Comparison of ENCODE assay signal across 17 mouse cellular contexts in genomic region chr8:120744448-120744847, GRCm38 (mm10). TPM values are rescaled to one million over a fixed set of nuclear protein-coding genes. Genes with fewer than 3 reads are reported as not detected.
DNase-seq lines count a peak whose midpoint lies in the region; ATAC-seq and TF ChIP-seq lines count a peak whose summit lies in the region.
"Had no signal": no experiment of that assay in that cellular context is flagged by ENCODE, and none has a peak within 500 bp of the region (broad histone marks: within the 10 kb centered on the region; RNA-seq: fewer than 3 reads in every experiment).

No protein-coding gene starts in this region.

- no peak overlapping the region for H3K4me2 ChIP-seq in lung, embryonic 14.5 days
- no peak overlapping the region for H3K4me2 ChIP-seq in midbrain, embryonic 13.5 days (replicated peaks)
- H3K4me2 ChIP-seq: heart, embryonic 15.5 days; limb, embryonic 15.5 days; midbrain, embryonic 12.5 days had no signal

- no peak overlapping the region for H3K9ac ChIP-seq in lung, embryonic 14.5 days
- H3K9ac ChIP-seq in midbrain, embryonic 13.5 days (replicated peaks): no peak overlapping the region
- H3K9ac ChIP-seq: heart, embryonic 15.5 days; limb, embryonic 15.5 days; midbrain, embryonic 12.5 days had no signal

- no peaks in the 10 kb centered on the region for H3K9me3 ChIP-seq in lung, embryonic 14.5 days (ENCODE audit: low read depth, low read length)
- no peaks in the 10 kb centered on the region for H3K9me3 ChIP-seq in midbrain, embryonic 13.5 days
- H3K9me3 ChIP-seq: heart, embryonic 15.5 days; limb, embryonic 15.5 days; midbrain, embryonic 12.5 days had no signal

- no peak overlapping the region for H3K4me3 ChIP-seq in lung, embryonic 14.5 days (ENCODE audit: low read depth, low read length)
- no peak overlapping the region for H3K4me3 ChIP-seq in brown adipose tissue, adult 24 weeks (ENCODE audit: insufficient read depth, low read depth, low read length)
- no peak overlapping the region for H3K4me3 ChIP-seq in midbrain, embryonic 13.5 days (replicated peaks)
- H3K4me3 ChIP-seq: heart, embryonic 15.5 days; limb, embryonic 15.5 days; midbrain, embryonic 12.5 days had no signal

- peak overlapping the region; percentile 87 for H3K27ac ChIP-seq in lung, embryonic 14.5 days (ENCODE audit: low read depth)
- peak overlapping the region; percentile 34 for H3K27ac ChIP-seq in brown adipose tissue, adult 24 weeks (replicated peaks; ENCODE audit: low read depth, low read length)
- H3K27ac ChIP-seq in midbrain, embryonic 13.5 days: no peak overlapping the region
- H3K27ac ChIP-seq: limb, embryonic 15.5 days; midbrain, embryonic 12.5 days had no signal

- 0 out of 2 replicates have a peak, but pooled peaks have one; percentile 3 for ATAC-seq in lung, embryonic 14.5 days (ENCODE audit: insufficient read depth)
- ATAC-seq in neutrophil, adult 5-6 weeks (ENCODE audit: extremely low read depth, insufficient number of reproducible peaks, low FRiP score, poor library complexity, severe bottlenecking): peak; percentile 4; the same call in 1 of the 2 replicates
- no peak for ATAC-seq in midbrain, embryonic 13.5 days
- ATAC-seq: forebrain, embryonic 14.5 days; inflammation-experienced regulatory T-cells, adult 6 months had no signal

- H3K27me3 ChIP-seq in lung, embryonic 14.5 days (ENCODE audit: insufficient read depth, low read length): no peaks in the 10 kb centered on the region
- no peaks in the 10 kb centered on the region; the same call in 1 of the 2 replicates for H3K27me3 ChIP-seq in midbrain, embryonic 13.5 days
- H3K27me3 ChIP-seq: limb, embryonic 15.5 days had no signal

- no peaks in the 10 kb centered on the region for H3K36me3 ChIP-seq in lung, embryonic 14.5 days (ENCODE audit: insufficient read depth)
- H3K36me3 ChIP-seq in midbrain, embryonic 13.5 days: no peaks in the 10 kb centered on the region
- H3K36me3 ChIP-seq: G1E; heart, embryonic 15.5 days; limb, embryonic 15.5 days; midbrain, embryonic 12.5 days had no signal

- TF ChIP-seq CTCF in lung, embryonic 14.5 days (IDR thresholded peaks at IDR 0.05; ENCODE audit: low read depth): no peak

- peak; percentile 88 for DNase-seq in heart, adult 11 months
- DNase-seq in heart, adult 9 months (ENCODE audit: low spot score in 2 of 2): no peak
- DNase-seq in lung, embryonic 14.5 days: no peak
- no peak for DNase-seq in lung, postnatal 14 days
- no peak for DNase-seq in adrenal gland, postnatal 36 days
- DNase-seq: cerebellum, postnatal 25 days; gastrocnemius, postnatal 10 days; thymus, adult 2 months had no signal

- 68% methylated on average over 5 of the region's 5 CpGs for WGBS in lung, embryonic 14.5 days
- WGBS in midbrain, embryonic 13.5 days: 63% methylated on average over 5 of the region's 5 CpGs

- H3K4me1 ChIP-seq in lung, embryonic 14.5 days (ENCODE audit: insufficient read depth): peaks cover 17% of the 10 kb centered on the region
- H3K4me1 ChIP-seq in brown adipose tissue, adult 24 weeks (ENCODE audit: control insufficient read depth, insufficient read depth, insufficient read length, low read length): no peaks in the 10 kb centered on the region; the same call in 1 of the 2 replicates
- H3K4me1 ChIP-seq in midbrain, embryonic 13.5 days (replicated peaks): no peaks in the 10 kb centered on the region
- H3K4me1 ChIP-seq: midbrain, embryonic 12.5 days had no signal

RNA-seq across cellular contexts. Expression of gene Irf8, which starts 8.3 kb away (rescaled TPM):
- polyA plus RNA-seq in lung, embryonic 14.5 days (2014; fragmentation: Nextera tagmentation; extraction: Ambion mirVana): 8.5 and 10.1 TPM in 2 replicates
- 2.3 and 4.2 TPM in 2 replicates for polyA plus RNA-seq in brown adipose tissue, adult 24 weeks (2012; ENCODE audit: insufficient read depth, insufficient read length, missing spikeins)
- total RNA-seq in neutrophil, adult 5-6 weeks (2017): 139 and 159 TPM in 2 replicates
- total RNA-seq in adrenal gland, postnatal 36 days (2021): 10 to 100 TPM in 1 of 2 experiments, 1 to 10 TPM in 1; 9.8 to 44.7 TPM
- polyA plus RNA-seq in midbrain, embryonic 13.5 days (2015; fragmentation: Nextera tagmentation; extraction: Ambion mirVana): 3.5 and 3.9 TPM in 2 replicates
